ENCODE assay signal across 21 mouse cellular contexts in the genomic region with DNA sequence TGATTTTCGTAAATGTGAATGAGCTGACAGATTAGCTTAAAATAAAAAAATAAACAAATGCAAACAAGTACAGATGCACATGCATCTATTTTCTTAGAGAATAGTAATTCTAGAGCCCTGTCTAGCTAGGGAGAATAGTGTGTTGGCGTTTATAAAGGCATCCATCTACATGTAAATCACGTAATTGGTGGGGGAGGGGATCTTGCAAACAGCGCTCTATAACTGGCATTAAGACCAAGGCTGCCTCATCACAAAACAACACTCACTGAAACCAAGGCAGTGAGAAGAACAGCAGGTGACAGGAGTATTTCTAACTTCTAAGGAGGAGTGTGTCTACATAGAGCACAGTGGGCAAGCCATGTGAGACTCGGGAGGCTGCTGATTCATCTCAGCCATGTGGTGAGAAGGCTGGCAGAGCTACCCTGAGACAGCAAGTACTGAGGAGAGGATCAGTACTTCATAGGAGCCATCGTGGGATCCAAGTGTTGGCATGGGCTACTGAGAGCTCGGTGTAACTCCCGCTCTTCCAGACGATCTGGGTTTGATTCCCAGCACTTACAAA. TPM values are rescaled to one million over a fixed set of nuclear protein-coding genes. Genes with fewer than 3 reads are reported as not detected.
DNase-seq lines count a peak whose midpoint lies in the region; TF ChIP-seq lines count a peak whose summit lies in the region.
"Had no signal": no experiment of that assay in that cellular context is flagged by ENCODE, and none has a peak within 500 bp of the region (broad histone marks: within the 10 kb centered on the region; RNA-seq: fewer than 3 reads in every experiment).

No protein-coding gene starts in this region.

- intact Hi-C loops in gastrocnemius, adult 2 months (cut with DNase I) = loop anchor here (5.0 to 10.0 kb wide), 2 partner anchors 124 to 317 kb away; partner anchors contain the start of gene Apeh

- DNase-seq in gastrocnemius, adult 2 months = peak; percentile 23
- no peak for DNase-seq in gastrocnemius, postnatal 25 days
- DNase-seq in layer of hippocampus, adult 9-11 months = peak; percentile 80
- DNase-seq in right cerebral cortex, adult 2 months (ENCODE audit: low spot score in 2 of 2) = peak; percentile 67 to 75
- DNase-seq in embryo, embryonic 9.5 days (ENCODE audit: extremely low spot score) = no peak
- no peak for DNase-seq in T-cell, adult 2 months (ENCODE audit: low spot score)
- no peak for DNase-seq in adrenal gland, adult 18-20 months (ENCODE audit: low spot score in 2 of 2)
- DNase-seq: cerebellum, adult 2 months; heart, adult 2 months had no signal

- no peak overlapping the region for H3K4me3 ChIP-seq in gastrocnemius, adult 2 months
- no peak overlapping the region for H3K4me3 ChIP-seq in cortical plate, adult 2 months (ENCODE audit: insufficient read depth, low read length)
- H3K4me3 ChIP-seq: erythroblast, embryonic 14.5 days; heart, adult 2 months; hindbrain, embryonic 13.5 days; limb, embryonic 13.5 days had no signal

- H3K27ac ChIP-seq in gastrocnemius, adult 2 months = no peak overlapping the region
- H3K27ac ChIP-seq in cortical plate, adult 2 months (ENCODE audit: insufficient read depth, low read length) = no peak overlapping the region
- H3K27ac ChIP-seq: heart, adult 2 months; hindbrain, embryonic 13.5 days; limb, embryonic 13.5 days; macrophage had no signal

- H3K4me1 ChIP-seq in cortical plate, adult 2 months (ENCODE audit: control insufficient read depth, insufficient read depth, low read length) = peaks cover 1% of the 10 kb centered on the region
- H3K4me1 ChIP-seq: hindbrain, embryonic 13.5 days; limb, embryonic 13.5 days had no signal

- no peak for TF ChIP-seq CTCF in gastrocnemius, adult 2 months (IDR thresholded peaks at IDR 0.05)
- TF ChIP-seq CTCF in cortical plate, adult 2 months (IDR thresholded peaks at IDR 0.05; ENCODE audit: extremely low read depth, insufficient read depth, low read length) = no peak

- TF ChIP-seq POLR2A in cortical plate, adult 2 months (IDR thresholded peaks at IDR 0.05; ENCODE audit: extremely low read depth, insufficient read depth, low read length) = 0 out of 2 replicates have a peak, but pooled peaks have one; percentile 23

RNA-seq across cellular contexts. Expression of gene Ccdc36, which starts 16.8 kb away (rescaled TPM):
- total RNA-seq in gastrocnemius, adult 2 months (2021) = not detected
- not detected for total RNA-seq in gastrocnemius, postnatal 25 days (2021)
- polyA plus RNA-seq in cortical plate, adult 2 months (2012; rRNA removed) = 0.33 and 0.66 TPM in 2 replicates
- not detected for total RNA-seq in adrenal gland, adult 18-20 months (2021)
- total RNA-seq: adrenal gland, adult 2 months; gastrocnemius, adult 18-20 months; heart, adult 2 months had no signal
- polyA plus RNA-seq: adrenal gland, adult 2 months; erythroblast, embryonic 14.5 days; heart, adult 2 months; macrophage; small intestine, adult 2 months had no signal

RNA-seq across cellular contexts. Expression of gene 1700102P08Rik, which starts 18.9 kb away (rescaled TPM):
- total RNA-seq in gastrocnemius, adult 2 months (2021) = 1 to 10 TPM in 1 of 2 experiments, under 1 TPM in 1; 0.92 to 1.5 TPM
- total RNA-seq in gastrocnemius, postnatal 25 days (2021) = under 1 TPM; 0.40 to 0.46 TPM
- polyA plus RNA-seq in cortical plate, adult 2 months (2012; rRNA removed) = 1.1 TPM in 2 replicates
- total RNA-seq in adrenal gland, adult 18-20 months (2021) = 1 to 10 TPM; 1.5 to 2.1 TPM
- polyA plus RNA-seq: heart, postnatal 0 days; macrophage; small intestine, adult 2 months had no signal

RNA-seq across cellular contexts. Expression of gene BC048562, which starts 24.8 kb away (rescaled TPM):
- total RNA-seq in gastrocnemius, adult 2 months (2021) = not detected
- total RNA-seq in gastrocnemius, postnatal 25 days (2021) = not detected
- not detected in 2 replicates for polyA plus RNA-seq in cortical plate, adult 2 months (2012; rRNA removed)
- not detected for total RNA-seq in adrenal gland, adult 18-20 months (2021)
- total RNA-seq: adrenal gland, adult 2 months; gastrocnemius, adult 18-20 months; heart, adult 2 months had no signal
- polyA plus RNA-seq: adrenal gland, adult 2 months; cerebellum, adult 2 months; erythroblast, embryonic 14.5 days; heart, adult 2 months; heart, postnatal 0 days; hindbrain, embryonic 13.5 days; limb, embryonic 13.5 days; liver, embryonic 16.5 days; macrophage; midbrain, embryonic 16.5 days; small intestine, adult 2 months; thymus, postnatal 0 days had no signal

RNA-seq across cellular contexts. Expression of gene Ccdc71, which starts 48.9 kb away (rescaled TPM):
- 10 to 100 TPM; 15.0 to 17.7 TPM for total RNA-seq in gastrocnemius, adult 2 months (2021)
- total RNA-seq in gastrocnemius, postnatal 25 days (2021) = 10 to 100 TPM; 16.3 to 17.2 TPM
- 19.9 and 22.3 TPM in 2 replicates for polyA plus RNA-seq in cortical plate, adult 2 months (2012; rRNA removed)
- 10 to 100 TPM; 25.6 to 42.3 TPM for total RNA-seq in adrenal gland, adult 18-20 months (2021)

RNA-seq across cellular contexts. Expression of gene Klhdc8b, which starts 49.9 kb away (rescaled TPM):
- 1 to 10 TPM; 1.7 to 2.5 TPM for total RNA-seq in gastrocnemius, adult 2 months (2021)
- total RNA-seq in gastrocnemius, postnatal 25 days (2021) = 1 to 10 TPM; 3.3 to 3.8 TPM
- 44.9 and 46.1 TPM in 2 replicates for polyA plus RNA-seq in cortical plate, adult 2 months (2012; rRNA removed)
- 10 to 100 TPM; 20.4 to 22.3 TPM for total RNA-seq in adrenal gland, adult 18-20 months (2021)

Comparison
In these comparisons a context has a peak if more than half of its experiments do, and no peak if none do; other contexts are left out.
1. DNase-seq: peak in gastrocnemius, adult 2 months (single experiment), layer of hippocampus, adult 9-11 months (single experiment) and right cerebral cortex, adult 2 months (2 of 2); none in gastrocnemius, postnatal 25 days (single experiment), embryo, embryonic 9.5 days (single experiment), T-cell, adult 2 months (single experiment) and adrenal gland, adult 18-20 months (0 of 2).